Mouse (Mus musculus) midbrain, embryonic 16.5 days (tissue): ENCODE results near the gene Mgat5b. TPM values are rescaled to one million over a fixed set of nuclear protein-coding genes. Genes with fewer than 3 reads are reported as not detected.

Experiments
- ATAC-seq: fragments of 200-750 bp; cut with Nextera tagmentation; 2 replicates; pipeline ENCODE4 v1.8.0; 2017; ENCODE audit warnings: moderate TSS enrichment
- H3K27ac ChIP-seq: fragments of 300-500 bp; sonication (generic); 2 replicates; pipeline ENCODE4 v1.5.1; 2014; ENCODE audit warnings: mild to moderate bottlenecking, low read length, mixed read lengths
- H3K27me3 ChIP-seq: fragments of 300-500 bp; sonication (generic); 2 replicates; pipeline ENCODE4 v1.6.1; 2014; ENCODE audit warnings: low read depth, low read length, mixed read lengths; ENCODE audit not compliant: control insufficient read depth, insufficient read depth
- H3K36me3 ChIP-seq: fragments of 300-500 bp; sonication (generic); 2 replicates; pipeline ENCODE4 v1.6.1; 2014; ENCODE audit warnings: mild to moderate bottlenecking, low read length, moderate library complexity, mixed read lengths; ENCODE audit not compliant: control insufficient read depth, insufficient read depth
- H3K4me1 ChIP-seq: fragments of 300-500 bp; sonication (generic); 2 replicates; pipeline ENCODE4 v1.6.1; 2014; ENCODE audit warnings: mild to moderate bottlenecking, low read length, mixed read lengths; ENCODE audit not compliant: control insufficient read depth, insufficient read depth
- H3K4me2 ChIP-seq: fragments of 300-500 bp; sonication (generic); 2 replicates; pipeline ENCODE4 v1.6.1; 2014; ENCODE audit warnings: mild to moderate bottlenecking, low read length, mixed read lengths
- H3K4me3 ChIP-seq: fragments of 300-500 bp; sonication (generic); 2 replicates; pipeline ENCODE4 v1.5.1; 2014; ENCODE audit warnings: low read depth, mild to moderate bottlenecking, low read length, moderate library complexity, mixed read lengths
- H3K9ac ChIP-seq: fragments of 300-500 bp; sonication (generic); 2 replicates; pipeline ENCODE4 v1.6.1; 2014; ENCODE audit warnings: low read depth, low read length, mixed read lengths
- H3K9me3 ChIP-seq: fragments of 300-500 bp; sonication (generic); replicated peaks from 2 replicates; pipeline ENCODE4 v1.6.1; 2014; ENCODE audit warnings: mild to moderate bottlenecking, low read length, mixed read lengths; ENCODE audit not compliant: control insufficient read depth, poor library complexity, severe bottlenecking
- WGBS: fragments of 180-500 bp; shearing (Covaris S2); extraction: QIAGEN DNeasy Blood & Tissue Kit; methylation state at CpG from one replicate; pipeline ENCODE4 v1.1.7; 2014; 5-methylcytosine and 5-hydroxymethylcytosine counted together
- polyA plus RNA-seq: library from polyadenylated mRNA; unstranded; fragments of >200 nt; fragmentation: Nextera tagmentation; extraction: Ambion mirVana; gene quantifications from 2 replicates; pipeline ENCODE4 v1.2.1, GENCODE M21; 2015

The Mgat5b gene
- polyA plus RNA-seq, 1 experiment from 2014 or later: 26.1 TPM

DNA sequence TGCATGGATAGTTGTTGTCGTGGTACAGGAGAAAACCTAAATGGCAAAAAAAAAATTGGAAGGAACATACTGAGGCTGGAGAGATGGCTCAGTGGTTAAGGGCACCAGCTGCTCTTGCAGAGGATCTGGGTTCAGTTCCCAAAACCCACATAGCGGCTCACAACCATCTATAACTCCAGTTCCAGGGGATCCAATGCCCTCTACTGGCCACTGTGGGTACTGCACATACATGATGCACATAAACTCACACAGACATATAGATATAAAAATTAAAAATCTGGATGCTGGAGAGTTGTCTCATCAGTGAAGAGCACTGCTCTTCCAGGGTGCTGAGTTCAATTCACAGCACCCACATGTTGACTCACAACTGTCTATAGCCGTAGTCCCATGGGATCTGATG, 104.9 kb downstream of the Mgat5b start:
- H3K9ac ChIP-seq: no peak overlapping the region
- H3K4me3 ChIP-seq: no peak overlapping the region
- no peaks in the 10 kb centered on the region for H3K27me3 ChIP-seq
- H3K27ac ChIP-seq: no peak overlapping the region
- H3K9me3 ChIP-seq: no peaks in the 10 kb centered on the region
- H3K4me1 ChIP-seq: peaks cover 4% of the 10 kb centered on the region
- WGBS: 91% methylated on average over 3 of the region's 3 CpGs
- H3K4me2 ChIP-seq: no peak overlapping the region
- no peak for ATAC-seq
- H3K36me3 ChIP-seq: no peaks in the 10 kb centered on the region

DNA sequence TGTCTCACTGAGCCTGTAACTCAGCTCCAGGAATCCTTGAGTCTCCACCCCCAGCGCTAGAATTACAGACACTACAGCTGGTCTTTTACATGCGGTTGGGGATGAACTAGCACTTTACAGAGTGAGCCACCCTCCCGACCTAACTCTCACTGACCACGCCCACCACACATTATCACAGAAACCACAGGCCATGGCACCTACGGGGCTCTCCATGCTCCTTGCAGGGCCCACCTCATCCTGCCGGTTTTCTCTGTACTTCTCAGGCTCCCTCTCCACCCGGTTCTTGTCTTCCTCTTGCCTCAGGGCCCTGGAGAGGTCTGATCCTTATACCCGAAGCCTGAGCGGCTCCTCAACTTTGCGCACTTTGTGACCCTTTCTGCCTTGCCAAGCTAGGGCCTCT, 109.0 kb downstream of the Mgat5b start:
- no peak overlapping the region for H3K27ac ChIP-seq
- no peak for ATAC-seq
- 57% methylated on average over 10 of the region's 10 CpGs for WGBS
- H3K9me3 ChIP-seq: no peaks in the 10 kb centered on the region
- no peaks in the 10 kb centered on the region for H3K36me3 ChIP-seq
- no peak overlapping the region for H3K9ac ChIP-seq
- peaks cover 26% of the 10 kb centered on the region for H3K4me1 ChIP-seq
- no peak overlapping the region for H3K4me2 ChIP-seq
- H3K4me3 ChIP-seq: no peak overlapping the region
- H3K27me3 ChIP-seq: no peaks in the 10 kb centered on the region

DNA sequence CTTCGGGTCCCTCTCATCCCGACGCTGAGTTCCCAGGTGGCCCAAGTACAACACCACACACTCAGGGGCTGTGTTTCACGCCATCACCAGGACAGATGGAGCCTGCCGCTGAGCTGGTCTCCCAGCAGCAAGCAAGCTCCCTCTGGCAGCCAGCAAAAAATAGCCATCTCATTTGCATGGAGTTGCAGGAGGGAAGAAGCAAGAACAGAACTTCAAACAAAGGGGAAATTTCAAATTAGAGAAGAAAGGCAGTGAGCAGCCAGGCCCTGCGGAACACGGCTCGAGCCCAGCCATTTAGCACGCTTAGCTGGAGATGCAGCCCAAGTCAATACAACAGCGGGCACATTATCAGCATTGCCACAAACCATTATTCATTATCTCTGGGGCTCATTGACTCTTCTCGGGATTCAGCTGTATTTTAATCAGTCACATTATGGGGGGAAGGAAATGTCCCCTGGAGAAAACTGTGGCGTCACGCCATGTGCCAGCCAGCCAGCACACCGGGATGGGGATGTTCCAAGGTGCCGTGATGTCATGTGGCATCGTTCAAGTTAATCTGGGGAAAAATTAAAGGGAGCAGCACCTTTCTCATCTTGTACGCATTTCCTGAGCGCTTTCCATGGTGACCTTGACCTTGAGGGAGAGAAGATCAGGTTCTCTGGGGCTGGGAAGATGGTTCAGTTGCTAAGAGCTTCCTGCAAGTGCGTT, 110.4 kb downstream of the Mgat5b start:
- Histone ChIP-seq H3K4me1 (peaks cover 26% of the 10 kb centered on the region), H3K27ac (peak overlapping the region; percentile 9), H3K36me3 (no peaks in the 10 kb centered on the region), H3K4me3 (no peak overlapping the region), H3K27me3 (no peaks in the 10 kb centered on the region), H3K4me2 (no peak overlapping the region), H3K9ac (no peak overlapping the region), H3K9me3 (no peaks in the 10 kb centered on the region)
- WGBS: 25% methylated on average over 19 of the region's 19 CpGs
- ATAC-seq: peak; percentile 57; the same call in 1 of the 2 replicates

DNA sequence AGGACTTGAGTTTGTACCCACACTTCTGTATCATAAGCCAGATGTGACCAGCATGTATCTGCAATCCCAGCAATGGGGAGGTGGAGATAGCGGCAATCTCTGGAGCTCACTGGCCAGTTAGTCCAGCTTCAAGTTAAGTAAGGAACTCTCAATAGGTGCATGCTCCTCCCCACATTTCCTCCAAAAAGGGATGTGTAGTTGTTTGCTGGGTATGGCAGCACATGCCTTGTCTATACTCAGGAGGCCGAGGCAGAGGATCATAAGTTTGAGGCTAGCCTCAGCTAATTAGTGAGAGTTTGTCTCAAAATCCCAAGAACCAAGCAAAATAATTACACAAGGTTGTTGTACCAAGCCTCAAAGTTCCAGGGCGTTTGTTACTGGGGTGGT, 110.9 kb downstream of the Mgat5b start:
- WGBS: 92% methylated on average over 3 of the region's 3 CpGs
- H3K36me3 ChIP-seq: no peaks in the 10 kb centered on the region
- no peak overlapping the region for H3K9ac ChIP-seq
- no peak overlapping the region for H3K4me3 ChIP-seq
- ATAC-seq: no peak
- H3K27me3 ChIP-seq: no peaks in the 10 kb centered on the region
- H3K27ac ChIP-seq: peak overlapping the region; percentile 58
- H3K4me2 ChIP-seq: no peak overlapping the region
- H3K4me1 ChIP-seq: peaks cover 26% of the 10 kb centered on the region
- no peaks in the 10 kb centered on the region for H3K9me3 ChIP-seq

DNA sequence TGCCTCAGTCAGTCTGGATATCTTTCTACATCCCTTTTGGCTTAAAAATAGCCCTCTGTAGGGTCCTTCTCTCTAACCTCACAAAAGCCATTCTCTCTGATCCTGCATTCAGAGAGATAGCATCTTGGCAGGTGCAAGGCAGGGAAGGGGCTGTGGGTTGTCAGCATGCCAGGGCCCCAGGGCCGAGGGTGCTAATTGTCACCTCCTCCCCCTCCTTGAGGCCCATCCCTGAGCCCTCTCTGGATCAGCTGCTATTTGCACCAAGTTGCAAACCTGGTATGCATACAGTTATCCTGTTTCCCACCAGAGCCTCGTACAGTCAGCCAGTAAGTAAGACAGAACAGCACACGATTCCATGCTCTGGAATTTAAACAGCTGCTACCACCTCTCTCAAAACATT, 111.4 kb downstream of the Mgat5b start:
- H3K4me1 ChIP-seq: peaks cover 26% of the 10 kb centered on the region
- 21% methylated on average over 3 of the region's 3 CpGs for WGBS
- H3K36me3 ChIP-seq: no peaks in the 10 kb centered on the region

DNA sequence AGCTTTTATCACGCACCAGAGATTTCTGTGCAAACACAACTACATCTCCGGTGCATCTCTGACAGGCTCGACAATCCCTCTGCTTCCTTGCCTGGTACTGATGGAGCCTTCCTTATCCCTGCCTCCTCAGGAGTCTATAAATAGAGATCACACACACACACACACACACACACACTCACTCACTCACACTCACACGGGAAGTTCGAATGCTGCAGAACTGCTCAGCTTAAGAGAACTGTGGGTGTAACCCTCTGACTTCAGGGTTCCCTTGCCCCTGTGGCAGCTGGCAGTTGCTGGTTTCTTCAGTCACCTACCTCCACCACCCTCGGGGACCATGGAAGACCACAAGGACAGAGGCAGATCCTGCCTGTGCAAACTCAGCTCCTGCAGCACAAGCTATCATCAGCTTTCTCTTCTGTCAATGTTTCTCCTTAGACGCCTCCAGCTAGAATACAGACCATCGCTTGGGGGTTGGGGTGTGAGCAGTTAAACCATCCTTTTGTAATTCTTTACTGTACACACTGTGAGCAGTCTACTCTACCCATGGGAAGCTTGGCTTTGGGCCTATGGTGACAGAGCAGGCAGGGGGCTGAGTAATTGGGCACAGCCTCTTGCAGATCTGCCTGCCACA, 111.9 kb downstream of the Mgat5b start:
- Histone ChIP-seq H3K27ac (peak overlapping the region; percentile 58), H3K9me3 (no peaks in the 10 kb centered on the region), H3K27me3 (no peaks in the 10 kb centered on the region), H3K9ac (peak overlapping the region; percentile 30; the same call in 1 of the 2 replicates), H3K4me2 (no peak overlapping the region), H3K4me3 (no peak overlapping the region), H3K36me3 (no peaks in the 10 kb centered on the region), H3K4me1 (peaks cover 26% of the 10 kb centered on the region)
- WGBS: 46% methylated on average over 8 of the region's 8 CpGs
- ATAC-seq: no peak

More for the DNA sequence above, 111.4 kb downstream of the Mgat5b start:
- Histone ChIP-seq H3K9ac (no peak overlapping the region), H3K27me3 (no peaks in the 10 kb centered on the region), H3K27ac (peak overlapping the region; percentile 58), H3K9me3 (no peaks in the 10 kb centered on the region), H3K4me2 (no peak overlapping the region), H3K4me3 (no peak overlapping the region)
- no peak for ATAC-seq

DNA sequence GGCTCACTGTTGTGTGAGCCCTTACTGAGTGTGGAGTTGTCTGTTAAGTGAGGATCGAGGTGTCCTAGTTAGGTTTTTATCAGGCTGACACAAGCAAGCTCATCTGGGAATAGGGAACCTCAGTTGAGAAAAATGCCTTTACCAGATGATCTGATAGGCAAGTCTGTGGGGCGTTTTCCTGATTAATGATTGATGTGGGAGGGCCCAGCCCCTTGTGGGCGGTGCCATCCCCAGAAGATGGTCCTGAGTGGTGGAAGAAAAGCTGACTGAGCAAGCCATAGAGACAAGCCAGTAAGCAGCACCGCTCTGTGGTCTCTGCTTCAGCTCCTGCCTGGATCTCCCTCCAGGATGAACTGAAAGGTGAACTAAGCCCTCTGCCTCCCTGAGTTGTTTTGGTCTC, 112.6 kb downstream of the Mgat5b start:
- H3K4me2 ChIP-seq: no peak overlapping the region
- no peaks in the 10 kb centered on the region for H3K27me3 ChIP-seq
- H3K4me1 ChIP-seq: peaks cover 26% of the 10 kb centered on the region
- peak overlapping the region; percentile 58 for H3K27ac ChIP-seq
- no peaks in the 10 kb centered on the region for H3K9me3 ChIP-seq
- H3K9ac ChIP-seq: 0 out of 2 replicates have a peak overlapping the region, but pooled peaks have one; percentile 30
- no peaks in the 10 kb centered on the region for H3K36me3 ChIP-seq
- no peak for ATAC-seq
- WGBS: 23% methylated on average over 4 of the region's 4 CpGs
- no peak overlapping the region for H3K4me3 ChIP-seq

DNA sequence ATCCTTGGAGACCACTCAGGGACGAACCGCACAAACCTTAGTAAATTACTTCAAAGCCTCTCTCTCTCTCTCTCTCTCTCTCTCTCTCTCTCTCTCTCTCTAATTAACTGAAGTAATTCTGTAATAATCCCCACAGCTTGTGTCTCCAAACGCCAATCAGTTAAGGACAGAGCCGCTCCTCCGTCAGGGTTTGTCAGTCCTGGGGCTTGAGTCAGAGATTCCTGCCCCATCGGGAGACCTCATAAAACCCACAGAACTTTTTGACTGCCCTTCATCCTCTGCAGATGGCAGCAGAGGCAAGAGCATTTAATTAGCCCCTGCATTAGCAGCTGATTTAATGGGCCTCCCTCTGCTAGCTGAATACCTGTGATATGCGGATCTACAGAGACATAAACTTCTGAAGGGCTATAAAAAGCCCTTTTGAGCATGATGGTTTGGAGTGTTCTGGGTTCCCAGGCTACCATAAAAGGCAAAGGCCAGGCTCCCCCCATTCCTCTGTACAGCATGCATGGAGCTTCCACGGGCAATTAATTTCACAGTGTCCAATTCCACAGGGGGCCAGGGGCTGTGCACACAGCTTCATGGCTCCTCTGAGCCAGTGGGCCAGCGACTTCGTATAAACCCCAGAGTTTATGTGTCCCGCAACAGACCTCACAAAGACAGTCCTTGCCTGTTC, 117.1 kb downstream of the Mgat5b start:
- Histone ChIP-seq H3K4me3 (no peak overlapping the region), H3K27ac (0 out of 2 replicates have a peak overlapping the region, but pooled peaks have one; percentile 38), H3K27me3 (no peaks in the 10 kb centered on the region), H3K9me3 (no peaks in the 10 kb centered on the region), H3K4me1 (peaks cover 13% of the 10 kb centered on the region), H3K36me3 (no peaks in the 10 kb centered on the region), H3K9ac (no peak overlapping the region), H3K4me2 (no peak overlapping the region)
- WGBS: 40% methylated on average over 11 of the region's 11 CpGs
- no peak for ATAC-seq
